Mouse (Mus musculus): ENCODE data around the gene Gm20388. TPM values are rescaled to one million over a fixed set of nuclear protein-coding genes. Genes with fewer than 3 reads are reported as not detected.

The Gm20388 gene
- total RNA-seq, 2 experiments from 2014 or later: 10.3 to 10.6 TPM

GRCm38 (mm10) chr8:120962606-120963380, 1052.2 kb downstream of the Gm20388 start:
- DNase-seq (ENCODE audit: low spot score in 2 of 2): no peak
- intact Hi-C loops (cut with DNase I): no loop called here

- DNase-seq (ENCODE audit: low spot score in 2 of 2): no peak
- intact Hi-C loops (cut with DNase I): no loop called here
These were observed 1055.9 kb downstream of the Gm20388 start for GRCm38 (mm10) chr8:120966557-120966956.

- no peak for DNase-seq (ENCODE audit: low spot score in 2 of 2)
These were observed 1057.7 kb downstream of the Gm20388 start for GRCm38 (mm10) chr8:120968308-120968707.

GRCm38 (mm10) chr8:120970346-120970745, 1059.7 kb downstream of the Gm20388 start:
- intact Hi-C loops (cut with DNase I): loop anchor here (5.0 kb wide), 1 partner anchor 112 kb away; the partner anchor contains the start of gene Foxf1

More at GRCm38 (mm10) chr8:120968308-120968707, 1057.7 kb downstream of the Gm20388 start:
- intact Hi-C loops (cut with DNase I): no loop called here

GRCm38 (mm10) chr8:120971691-120972469, 1061.2 kb downstream of the Gm20388 start:
- intact Hi-C loops (cut with DNase I): loop anchor here (5.0 kb wide), 1 partner anchor 110 kb away; the partner anchor contains the start of gene Foxf1
- DNase-seq (ENCODE audit: low spot score in 2 of 2): peak; percentile 6 to 8

More at GRCm38 (mm10) chr8:120970346-120970745, 1059.7 kb downstream of the Gm20388 start:
- no peak for DNase-seq (ENCODE audit: low spot score in 2 of 2)

GRCm38 (mm10) chr8:120973046-120973445, 1062.4 kb downstream of the Gm20388 start:
- intact Hi-C loops (cut with DNase I): loop anchor here (5.0 kb wide), 1 partner anchor 109 kb away; the partner anchor contains the start of gene Foxf1
- no peak for DNase-seq (ENCODE audit: low spot score in 2 of 2)

GRCm38 (mm10) chr8:120977131-120977530, 1066.5 kb downstream of the Gm20388 start:
- intact Hi-C loops (cut with DNase I): no loop called here

GRCm38 (mm10) chr8:120979210-120979609, 1068.6 kb downstream of the Gm20388 start:
- DNase-seq (ENCODE audit: low spot score in 2 of 2): no peak
- intact Hi-C loops (cut with DNase I): no loop called here

More at GRCm38 (mm10) chr8:120977131-120977530, 1066.5 kb downstream of the Gm20388 start:
- no peak for DNase-seq (ENCODE audit: low spot score in 2 of 2)

GRCm38 (mm10) chr8:120980948-120981347, 1070.3 kb downstream of the Gm20388 start:
- intact Hi-C loops (cut with DNase I): no loop called here
- DNase-seq (ENCODE audit: low spot score in 2 of 2): no peak

GRCm38 (mm10) chr8:120984888-120985287, 1074.2 kb downstream of the Gm20388 start:
- intact Hi-C loops (cut with DNase I): no loop called here
- no peak for DNase-seq (ENCODE audit: low spot score in 2 of 2)

GRCm38 (mm10) chr8:120986022-120986421, 1075.4 kb downstream of the Gm20388 start:
- intact Hi-C loops (cut with DNase I): no loop called here

GRCm38 (mm10) chr8:120993738-120994137, 1083.1 kb downstream of the Gm20388 start:
- DNase-seq (ENCODE audit: low spot score in 2 of 2): no peak
- intact Hi-C loops (cut with DNase I): no loop called here

More at GRCm38 (mm10) chr8:120986022-120986421, 1075.4 kb downstream of the Gm20388 start:
- DNase-seq (ENCODE audit: low spot score in 2 of 2): no peak

- intact Hi-C loops (cut with DNase I): no loop called here
These were observed 1084.8 kb downstream of the Gm20388 start for GRCm38 (mm10) chr8:120995424-120995823.

GRCm38 (mm10) chr8:120996905-120997581, 1086.4 kb downstream of the Gm20388 start:
- no peak for DNase-seq (ENCODE audit: low spot score in 2 of 2)
- intact Hi-C loops (cut with DNase I): no loop called here

More at GRCm38 (mm10) chr8:120995424-120995823, 1084.8 kb downstream of the Gm20388 start:
- DNase-seq (ENCODE audit: low spot score in 2 of 2): no peak

GRCm38 (mm10) chr8:120997926-120998325, 1087.3 kb downstream of the Gm20388 start:
- intact Hi-C loops (cut with DNase I): no loop called here

GRCm38 (mm10) chr8:120998966-120999365, 1088.3 kb downstream of the Gm20388 start:
- DNase-seq (ENCODE audit: low spot score in 2 of 2): no peak
- intact Hi-C loops (cut with DNase I): no loop called here

More at GRCm38 (mm10) chr8:120997926-120998325, 1087.3 kb downstream of the Gm20388 start:
- no peak for DNase-seq (ENCODE audit: low spot score in 2 of 2)

- no peak for DNase-seq (ENCODE audit: low spot score in 2 of 2)
- intact Hi-C loops (cut with DNase I): no loop called here
These were observed 1091.3 kb downstream of the Gm20388 start for GRCm38 (mm10) chr8:121001951-121002350.

GRCm38 (mm10) chr8:121002871-121003539, 1092.4 kb downstream of the Gm20388 start:
- intact Hi-C loops (cut with DNase I): no loop called here
- DNase-seq (ENCODE audit: low spot score in 2 of 2): no peak

GRCm38 (mm10) chr8:121003639-121004038, 1093.0 kb downstream of the Gm20388 start:
- intact Hi-C loops (cut with DNase I): no loop called here
- no peak for DNase-seq (ENCODE audit: low spot score in 2 of 2)
